Mouse (Mus musculus): ENCODE results near the gene Wnk3. TPM values are rescaled to one million over a fixed set of nuclear protein-coding genes. Genes with fewer than 3 reads are reported as not detected.
A peak's percentile ranks its signal among the peaks of the same experiment; 100 is the strongest.
"Not testable (repeated sequence)": the region's sequence is repeated elsewhere in the genome, so short reads cannot be mapped to it uniquely, and the experiment has no call there.

Wnk3 gene
- 1.5 and 2.0 TPM in 2 replicates for polyA plus RNA-seq (2015; fragmentation: Nextera tagmentation; extraction: Ambion mirVana)

DNA sequence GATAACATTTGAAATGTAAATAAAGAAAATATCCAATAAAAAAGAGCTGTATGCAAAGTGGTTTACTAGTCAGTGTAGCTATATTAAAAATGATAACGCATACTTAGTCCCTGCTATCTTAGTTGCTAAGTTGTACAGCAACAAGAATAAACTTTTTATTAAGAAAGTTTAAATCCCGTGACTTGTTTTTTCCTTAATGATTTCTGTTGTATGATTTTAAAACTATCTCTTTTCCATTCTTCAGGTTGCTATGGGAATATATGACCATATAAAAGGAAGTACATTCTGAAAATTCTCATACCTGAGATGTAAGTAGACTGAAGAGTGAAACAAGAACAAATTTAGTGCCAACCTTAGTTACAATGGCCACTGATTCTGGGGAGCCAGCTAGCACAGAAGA is at the start of gene Wnk3:
Gene Wnk3 (plus strand): TSS at position 301 of the 400 bp plus-strand sequence.
- Histone ChIP-seq H3K9me3 (no peaks in the 10 kb centered on the region), H3K27me3 (no peaks in the 10 kb centered on the region), H3K4me1 (no peaks in the 10 kb centered on the region), H3K4me3 (no peak within 1 kb of the TSS), H3K36me3 (no peaks in the 10 kb centered on the region), H3K9ac (no peak within 1 kb of the TSS), H3K4me2 (no peak within 1 kb of the TSS), H3K27ac (no peak within 1 kb of the TSS)
- no peak for ATAC-seq (ENCODE audit: insufficient number of reproducible peaks, low FRiP score, low TSS enrichment, low read depth)
- 87% methylated on average over 2 of the region's 2 CpGs for WGBS

DNA sequence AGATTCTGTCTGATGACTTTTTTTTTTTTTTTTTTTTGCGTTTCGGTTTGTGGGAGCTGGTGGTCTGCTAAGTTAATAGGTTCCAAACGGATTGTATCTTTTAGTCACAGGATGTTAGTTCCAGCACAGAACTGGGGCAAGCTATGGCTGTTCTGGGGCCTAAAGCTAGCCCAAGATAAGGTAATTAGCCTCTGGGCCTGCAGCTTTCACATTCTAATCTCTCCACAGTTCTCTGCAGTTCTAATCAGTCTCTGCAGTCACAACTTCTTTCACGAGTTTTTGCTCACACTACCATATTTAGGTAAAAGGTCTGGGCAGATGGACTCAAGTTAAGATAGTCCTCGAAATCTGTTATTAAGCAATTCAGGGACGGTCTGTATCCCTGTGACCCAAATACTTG is 39.5 kb upstream of the Wnk3 start:
- Histone ChIP-seq H3K4me1 (no peaks in the 10 kb centered on the region), H3K4me3 (no peak overlapping the region), H3K9ac (no peak overlapping the region), H3K36me3 (no peaks in the 10 kb centered on the region), H3K27me3 (no peaks in the 10 kb centered on the region), H3K27ac (no peak overlapping the region), H3K4me2 (no peak overlapping the region), H3K9me3 (no peaks in the 10 kb centered on the region)
- no peak for ATAC-seq (ENCODE audit: insufficient number of reproducible peaks, low FRiP score, low TSS enrichment, low read depth)
- WGBS, result 68% methylated on average over 6 of the region's 6 CpGs

DNA sequence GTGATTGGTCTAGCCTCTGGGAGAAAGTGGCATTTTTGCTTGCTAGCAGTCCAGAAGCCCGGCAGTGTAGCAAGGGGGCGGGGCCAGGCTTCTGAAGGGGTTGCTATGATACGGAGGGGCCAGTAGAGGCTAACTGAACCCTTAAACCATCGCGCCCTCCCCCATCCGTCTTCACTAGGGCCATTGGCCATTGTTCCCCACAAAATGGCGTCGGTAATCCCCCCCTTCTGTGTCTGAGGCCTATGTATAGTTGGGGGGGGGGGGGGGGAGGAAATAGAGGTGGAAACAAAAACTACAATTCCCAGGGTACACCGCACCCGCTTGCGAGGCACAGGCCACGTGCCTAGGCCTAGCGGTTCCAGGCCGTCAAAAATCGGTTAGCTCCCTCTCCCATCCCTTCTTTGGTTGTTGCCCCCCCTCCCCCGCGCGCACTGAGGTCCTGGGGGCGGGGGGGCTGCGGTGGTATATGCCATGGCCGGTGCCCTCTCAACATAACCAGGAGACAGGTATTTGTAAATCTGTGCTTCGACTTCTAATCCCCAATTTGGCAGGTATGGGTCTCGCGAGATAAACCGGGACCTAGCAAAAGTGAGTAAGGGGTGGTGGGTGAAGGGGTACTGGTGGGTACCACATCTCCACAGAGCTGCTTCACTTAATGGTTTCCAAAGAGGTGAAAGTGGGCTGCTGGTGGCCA is 29.3 kb upstream of the Wnk3 start:
- H3K4me1 ChIP-seq, result no peaks in the 10 kb centered on the region
- no peaks in the 10 kb centered on the region for H3K9me3 ChIP-seq
- peak overlapping the region; percentile 85 for H3K27ac ChIP-seq
- peak overlapping the region; percentile 52 for H3K4me2 ChIP-seq
- peak; percentile 75 for ATAC-seq (ENCODE audit: insufficient number of reproducible peaks, low FRiP score, low TSS enrichment, low read depth)
- H3K36me3 ChIP-seq, result no peaks in the 10 kb centered on the region
- no peaks in the 10 kb centered on the region for H3K27me3 ChIP-seq
- 21% methylated on average over 25 of the region's 25 CpGs for WGBS
- H3K4me3 ChIP-seq, result peak overlapping the region; percentile 51
- 0 out of 2 replicates have a peak overlapping the region, but pooled peaks have one; percentile 23 for H3K9ac ChIP-seq

DNA sequence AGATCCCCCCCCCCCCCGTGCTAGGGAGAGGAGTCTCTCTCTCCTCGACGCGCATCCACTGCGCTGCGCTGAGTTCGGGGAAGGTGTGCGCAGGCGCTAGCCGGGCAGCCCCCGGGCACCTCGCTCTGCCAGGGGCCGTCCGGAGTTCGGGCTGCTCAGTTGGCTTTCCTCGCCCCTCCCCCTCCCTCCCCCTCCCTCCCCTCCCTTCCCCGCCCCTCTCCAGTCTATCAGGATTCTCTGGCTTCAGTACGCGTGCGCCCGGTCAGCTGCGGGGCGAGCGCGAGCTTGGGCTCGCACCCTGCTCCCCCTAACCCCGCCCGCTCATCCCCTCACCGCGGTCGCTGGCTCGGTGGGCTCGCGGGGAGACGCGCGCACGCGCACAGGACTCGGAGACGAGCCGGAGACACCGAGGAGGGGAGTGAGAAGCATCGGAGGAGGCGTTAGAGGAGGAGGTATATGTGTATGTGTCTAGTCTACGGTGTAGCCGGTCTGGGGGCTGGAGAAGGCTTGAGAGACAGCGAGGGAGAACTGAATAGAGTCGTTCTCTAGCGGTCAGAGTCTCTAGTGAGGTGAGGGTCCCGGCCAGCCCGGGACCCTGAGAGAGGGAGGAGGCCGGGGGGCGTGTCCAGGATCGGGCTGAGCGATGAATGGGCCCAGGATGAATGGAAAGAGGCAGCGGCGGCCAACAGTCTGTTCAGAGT is 28.5 kb upstream of the Wnk3 start:
- Histone ChIP-seq H3K27me3 (no peaks in the 10 kb centered on the region), H3K4me3 (peak overlapping the region; percentile 51), H3K9ac (0 out of 2 replicates have a peak overlapping the region, but pooled peaks have one; percentile 23), H3K27ac (peak overlapping the region; percentile 85), H3K4me2 (peak overlapping the region; percentile 52), H3K4me1 (no peaks in the 10 kb centered on the region), H3K36me3 (no peaks in the 10 kb centered on the region), H3K9me3 (no peaks in the 10 kb centered on the region)
- peak; percentile 94 for ATAC-seq (ENCODE audit: insufficient number of reproducible peaks, low FRiP score, low TSS enrichment, low read depth)
- WGBS, result 12% methylated on average over 34 of the region's 58 CpGs

DNA sequence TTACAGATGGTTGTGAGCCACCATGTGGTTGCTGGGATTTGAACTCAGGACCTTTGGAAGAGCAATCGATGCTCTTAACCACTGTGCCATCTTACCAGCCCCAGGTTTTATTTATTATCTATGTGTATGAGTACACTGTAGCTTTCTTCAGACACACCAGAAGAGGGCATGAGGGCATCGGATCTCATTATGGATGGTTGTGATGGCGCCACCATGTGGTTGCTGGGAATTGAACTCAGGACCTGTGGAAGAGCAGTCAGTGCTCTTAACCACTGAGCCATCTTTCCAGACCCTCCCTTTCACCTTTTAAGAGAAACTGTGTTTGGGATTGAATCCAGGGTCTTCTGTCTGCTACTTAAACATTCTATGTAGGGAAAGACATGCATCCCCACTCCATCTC is 24.7 kb upstream of the Wnk3 start:
- not testable (repeated sequence) for H3K4me3 ChIP-seq; H3K9ac ChIP-seq; H3K27ac ChIP-seq; H3K9me3 ChIP-seq; H3K4me2 ChIP-seq; H3K36me3 ChIP-seq; H3K27me3 ChIP-seq; H3K4me1 ChIP-seq; ATAC-seq (ENCODE audit: insufficient number of reproducible peaks, low FRiP score, low TSS enrichment, low read depth)
- WGBS, result 66% methylated on average over 3 of the region's 3 CpGs

DNA sequence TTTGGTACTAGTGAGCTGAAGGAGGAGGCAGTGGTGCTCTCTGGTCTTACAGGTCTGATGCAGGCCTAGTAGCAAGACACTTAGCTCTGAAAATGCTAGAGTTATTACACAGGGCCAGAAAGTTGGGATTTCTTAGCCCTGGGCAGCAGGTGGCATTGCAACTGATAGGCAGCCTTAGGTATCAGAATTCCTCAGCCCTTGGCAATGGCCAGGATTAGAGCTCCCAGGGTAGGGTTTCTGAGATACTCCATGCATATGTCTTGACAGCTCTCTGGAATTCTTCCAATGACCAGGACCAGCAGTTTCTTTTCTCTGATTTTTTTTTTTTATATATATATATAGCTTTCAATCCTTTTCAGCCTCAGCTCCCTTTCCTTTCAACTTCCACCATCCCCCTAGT is 100.5 kb downstream of the Wnk3 start:
- Histone ChIP-seq H3K9me3 (no peaks in the 10 kb centered on the region), H3K4me2 (no peak overlapping the region), H3K36me3 (no peaks in the 10 kb centered on the region), H3K27ac (no peak overlapping the region), H3K4me1 (no peaks in the 10 kb centered on the region), H3K27me3 (no peaks in the 10 kb centered on the region), H3K9ac (no peak overlapping the region), H3K4me3 (no peak overlapping the region)
- no peak for ATAC-seq (ENCODE audit: insufficient number of reproducible peaks, low FRiP score, low TSS enrichment, low read depth)

DNA sequence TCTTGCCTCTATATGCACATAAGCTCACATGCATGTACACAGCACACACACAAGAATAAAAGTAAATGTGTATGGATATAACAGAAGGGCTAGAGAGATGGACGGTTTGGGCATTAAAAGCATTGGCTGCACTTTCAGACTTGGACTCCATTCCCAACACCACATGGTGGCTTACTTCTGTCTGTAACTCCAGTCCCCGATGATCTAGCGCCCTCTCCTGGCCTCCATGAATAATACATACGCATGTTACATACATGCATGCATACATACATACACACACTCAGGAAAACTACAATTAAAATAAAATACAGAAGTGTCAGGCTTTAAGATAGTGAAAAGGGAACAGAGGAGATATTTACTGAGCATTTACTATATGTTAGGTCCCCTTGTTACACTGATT is 115.9 kb downstream of the Wnk3 start:
- H3K9ac ChIP-seq, result no peak overlapping the region
- H3K4me3 ChIP-seq, result no peak overlapping the region
- H3K4me2 ChIP-seq, result no peak overlapping the region
- H3K36me3 ChIP-seq, result no peaks in the 10 kb centered on the region
- no peaks in the 10 kb centered on the region for H3K4me1 ChIP-seq
- no peak overlapping the region for H3K27ac ChIP-seq
- WGBS, result 75% methylated on average over 4 of the region's 4 CpGs
- ATAC-seq (ENCODE audit: insufficient number of reproducible peaks, low FRiP score, low TSS enrichment, low read depth), result no peak
- no peaks in the 10 kb centered on the region for H3K9me3 ChIP-seq
- H3K27me3 ChIP-seq, result peaks cover 4% of the 10 kb centered on the region; the same call in 1 of the 2 replicates

DNA sequence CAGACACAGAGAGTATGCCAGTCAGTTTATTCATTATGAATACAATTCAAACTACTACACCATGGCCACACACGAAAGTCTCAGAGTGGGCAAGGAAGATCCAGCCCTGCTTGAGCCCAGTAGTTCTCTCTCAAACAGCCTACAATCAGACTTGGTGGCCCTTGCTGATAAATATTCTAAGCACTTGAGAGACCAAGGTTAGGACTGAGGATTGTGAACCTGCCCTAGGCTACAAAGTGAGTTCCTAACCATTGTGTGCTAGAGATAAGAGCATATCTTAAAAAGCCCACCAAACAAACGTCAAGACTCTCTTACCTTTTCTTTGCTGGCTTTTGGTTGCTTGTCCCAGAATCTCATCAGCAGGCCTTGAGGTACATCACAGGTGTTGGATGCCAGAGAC is 135.7 kb downstream of the Wnk3 start:
- Histone ChIP-seq H3K9ac (no peak overlapping the region), H3K36me3 (no peaks in the 10 kb centered on the region), H3K4me3 (no peak overlapping the region), H3K27me3 (0 out of 2 replicates have a peak, but pooled peaks cover 3% of the 10 kb centered on the region), H3K9me3 (no peaks in the 10 kb centered on the region), H3K27ac (no peak overlapping the region), H3K4me2 (no peak overlapping the region), H3K4me1 (no peaks in the 10 kb centered on the region)
- 87% methylated on average over 2 of the region's 2 CpGs for WGBS
- ATAC-seq (ENCODE audit: insufficient number of reproducible peaks, low FRiP score, low TSS enrichment, low read depth), result no peak

DNA sequence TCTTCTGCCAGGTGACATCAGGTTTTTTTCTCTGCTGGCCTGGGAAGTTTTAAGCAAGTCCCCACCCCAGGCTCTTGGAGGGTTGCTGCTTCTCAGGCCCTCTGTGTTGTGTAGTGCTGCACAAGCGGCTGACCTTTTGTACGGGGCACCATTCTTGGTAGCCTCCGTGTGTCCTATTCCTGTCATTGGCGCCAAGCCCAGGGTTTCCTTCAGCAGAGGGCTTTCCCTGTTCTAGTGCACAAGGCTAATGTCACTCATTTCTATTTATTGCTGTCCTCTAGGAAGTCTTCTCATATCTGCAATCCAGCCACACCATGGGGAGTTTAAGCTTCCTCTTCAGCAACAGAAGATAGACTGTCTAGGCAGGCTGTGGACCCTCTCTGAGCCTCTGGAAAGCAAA is 139.9 kb downstream of the Wnk3 start:
- no peak overlapping the region for H3K4me3 ChIP-seq
- H3K27ac ChIP-seq, result no peak overlapping the region
- H3K36me3 ChIP-seq, result no peaks in the 10 kb centered on the region
- no peak for ATAC-seq (ENCODE audit: insufficient number of reproducible peaks, low FRiP score, low TSS enrichment, low read depth)
- H3K4me1 ChIP-seq, result no peaks in the 10 kb centered on the region
- H3K27me3 ChIP-seq, result 0 out of 2 replicates have a peak, but pooled peaks cover 7% of the 10 kb centered on the region
- no peaks in the 10 kb centered on the region for H3K9me3 ChIP-seq
- H3K4me2 ChIP-seq, result no peak overlapping the region
- no peak overlapping the region for H3K9ac ChIP-seq
- 67% methylated on average over 4 of the region's 4 CpGs for WGBS

DNA sequence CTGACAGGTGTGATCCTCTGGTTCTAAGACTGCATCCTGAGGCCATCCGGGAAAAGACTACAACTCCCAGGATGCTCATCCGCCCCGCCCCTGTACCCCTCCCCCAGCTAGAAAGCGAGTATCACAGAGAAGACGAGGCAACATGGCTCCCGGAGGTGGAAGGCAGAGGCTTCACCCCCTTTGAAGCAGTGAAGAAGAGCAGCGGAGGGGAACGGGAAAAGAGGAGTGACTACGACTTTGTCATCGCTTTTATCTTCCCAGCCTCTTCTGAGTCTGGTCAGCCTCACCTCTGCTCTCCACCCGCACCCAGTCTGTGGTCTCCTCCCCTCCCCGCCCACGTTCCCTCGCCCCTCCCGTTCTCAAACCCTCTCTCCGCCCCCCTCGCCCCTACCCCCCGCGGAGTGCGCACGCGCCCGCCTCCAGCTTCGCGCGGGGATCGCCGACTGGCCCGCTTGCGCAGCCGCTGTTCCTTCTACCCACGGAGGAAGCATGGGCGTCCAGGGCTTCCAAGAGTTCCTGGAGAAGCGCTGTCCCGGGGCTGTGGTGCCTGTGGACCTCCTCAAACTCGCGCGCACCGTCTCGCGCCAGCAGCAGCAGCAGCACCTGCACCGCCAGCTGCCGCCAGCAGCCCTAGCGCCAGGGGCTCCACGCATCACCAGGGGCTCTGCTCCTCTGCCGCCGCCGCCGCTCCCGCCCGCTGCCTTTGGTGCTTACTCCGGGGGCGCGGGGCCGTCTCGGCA is 146.1 kb downstream of the Wnk3 start, which contains the start of gene Fam120c:
Gene Fam120c (plus strand): TSS at position 415 of the 740 bp plus-strand sequence.
- Histone ChIP-seq H3K36me3 (no peaks in the 10 kb centered on the region), H3K4me2 (peak within 1 kb of the TSS; percentile 63), H3K27me3 (peaks cover 23% of the 10 kb centered on the region), H3K9ac (peak within 1 kb of the TSS; percentile 58), H3K4me3 (peak within 1 kb of the TSS; percentile 68), H3K27ac (peak within 1 kb of the TSS; percentile 90), H3K4me1 (no peaks in the 10 kb centered on the region), H3K9me3 (no peaks in the 10 kb centered on the region)
- peak; percentile 91 for ATAC-seq (ENCODE audit: insufficient number of reproducible peaks, low FRiP score, low TSS enrichment, low read depth)
- 14% methylated on average over 53 of the region's 56 CpGs for WGBS

DNA sequence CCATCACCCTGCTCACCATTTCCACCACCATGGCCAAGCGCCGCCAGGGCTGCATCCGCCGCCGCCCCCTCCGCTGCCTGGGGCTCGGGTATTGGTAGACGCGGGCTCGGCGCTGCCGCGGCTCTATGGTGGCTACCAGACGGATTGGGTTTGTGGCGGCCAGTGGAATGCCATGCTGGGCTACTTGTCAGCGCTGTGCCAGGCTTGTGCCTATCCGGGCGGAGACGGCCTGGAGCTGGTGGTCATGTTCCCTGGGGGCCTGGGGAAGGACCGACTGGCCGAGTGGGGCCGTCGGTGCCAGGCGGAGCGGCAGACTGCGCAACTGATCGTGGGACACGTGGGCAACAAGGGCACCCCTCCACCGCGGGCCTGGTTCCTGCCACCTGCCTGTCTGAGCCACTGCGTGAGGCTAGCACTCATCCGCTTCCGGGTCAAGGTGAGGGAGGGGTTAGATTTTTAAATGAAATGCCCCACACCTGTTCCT is 146.7 kb downstream of the Wnk3 start:
- H3K4me1 ChIP-seq, result no peaks in the 10 kb centered on the region
- peaks cover 23% of the 10 kb centered on the region for H3K27me3 ChIP-seq
- peak overlapping the region; percentile 58 for H3K9ac ChIP-seq
- peak overlapping the region; percentile 63 for H3K4me2 ChIP-seq
- no peaks in the 10 kb centered on the region for H3K9me3 ChIP-seq
- no peak for ATAC-seq (ENCODE audit: insufficient number of reproducible peaks, low FRiP score, low TSS enrichment, low read depth)
- H3K4me3 ChIP-seq, result peak overlapping the region; percentile 68
- H3K27ac ChIP-seq, result peak overlapping the region; percentile 90
- H3K36me3 ChIP-seq, result no peaks in the 10 kb centered on the region
- 24% methylated on average over 33 of the region's 33 CpGs for WGBS
